Mouse (Mus musculus): ENCODE results near the gene Tshz2.

Tshz2 gene

GRCm38 (mm10) chr2:169859078-169859855 is 226.5 kb downstream of the Tshz2 start:
- DNase-seq (ENCODE audit: low read depth in 1 of 2, low spot score in 2 of 2) = no peak

GRCm38 (mm10) chr2:169860895-169861294 is 228.1 kb downstream of the Tshz2 start:
- no peak for DNase-seq (ENCODE audit: low read depth in 1 of 2, low spot score in 2 of 2)

- DNase-seq (ENCODE audit: low read depth in 1 of 2, low spot score in 2 of 2) = no peak
Measured at GRCm38 (mm10) chr2:169862701-169863100, 229.9 kb downstream of the Tshz2 start.

GRCm38 (mm10) chr2:169869468-169869867 is 236.7 kb downstream of the Tshz2 start:
- DNase-seq (ENCODE audit: low read depth in 1 of 2, low spot score in 2 of 2) = no peak

- DNase-seq (ENCODE audit: low read depth in 1 of 2, low spot score in 2 of 2) = no peak
Measured at GRCm38 (mm10) chr2:169870503-169870902, 237.7 kb downstream of the Tshz2 start.

GRCm38 (mm10) chr2:169871436-169872060 is 238.7 kb downstream of the Tshz2 start:
- DNase-seq (ENCODE audit: low read depth in 1 of 2, low spot score in 2 of 2) = no peak

GRCm38 (mm10) chr2:169873442-169873841 is 240.6 kb downstream of the Tshz2 start:
- no peak for DNase-seq (ENCODE audit: low read depth in 1 of 2, low spot score in 2 of 2)

- DNase-seq (ENCODE audit: low read depth in 1 of 2, low spot score in 2 of 2) = no peak
Measured at GRCm38 (mm10) chr2:169887921-169888320, 255.1 kb downstream of the Tshz2 start.

- no peak for DNase-seq (ENCODE audit: low read depth in 1 of 2, low spot score in 2 of 2)
Measured at GRCm38 (mm10) chr2:169892441-169893038, 259.7 kb downstream of the Tshz2 start.

GRCm38 (mm10) chr2:169902896-169903295 is 270.1 kb downstream of the Tshz2 start:
- DNase-seq (ENCODE audit: low read depth in 1 of 2, low spot score in 2 of 2) = no peak

- DNase-seq (ENCODE audit: low read depth in 1 of 2, low spot score in 2 of 2) = no peak
Measured at GRCm38 (mm10) chr2:169906396-169906795, 273.6 kb downstream of the Tshz2 start.

- no peak for DNase-seq (ENCODE audit: low read depth in 1 of 2, low spot score in 2 of 2)
Measured at GRCm38 (mm10) chr2:169907979-169908378, 275.2 kb downstream of the Tshz2 start.

GRCm38 (mm10) chr2:169910606-169911005 is 277.8 kb downstream of the Tshz2 start:
- no peak for DNase-seq (ENCODE audit: low read depth in 1 of 2, low spot score in 2 of 2)

- no peak for DNase-seq (ENCODE audit: low read depth in 1 of 2, low spot score in 2 of 2)
Measured at GRCm38 (mm10) chr2:169912826-169913225, 280.0 kb downstream of the Tshz2 start.

GRCm38 (mm10) chr2:169914903-169915302 is 282.1 kb downstream of the Tshz2 start:
- no peak for DNase-seq (ENCODE audit: low read depth in 1 of 2, low spot score in 2 of 2)

- no peak for DNase-seq (ENCODE audit: low read depth in 1 of 2, low spot score in 2 of 2)
Measured at GRCm38 (mm10) chr2:169915326-169915725, 282.5 kb downstream of the Tshz2 start.

GRCm38 (mm10) chr2:169919111-169919695 is 286.4 kb downstream of the Tshz2 start:
- DNase-seq (ENCODE audit: low read depth in 1 of 2, low spot score in 2 of 2) = no peak

- no peak for DNase-seq (ENCODE audit: low read depth in 1 of 2, low spot score in 2 of 2)
Measured at GRCm38 (mm10) chr2:169924177-169924810, 291.5 kb downstream of the Tshz2 start.

- DNase-seq (ENCODE audit: low read depth in 1 of 2, low spot score in 2 of 2) = no peak
Measured at GRCm38 (mm10) chr2:169925466-169925865, 292.7 kb downstream of the Tshz2 start.

- no peak for DNase-seq (ENCODE audit: low read depth in 1 of 2, low spot score in 2 of 2)
Measured at GRCm38 (mm10) chr2:169926016-169926415, 293.2 kb downstream of the Tshz2 start.

GRCm38 (mm10) chr2:169927401-169927800 is 294.6 kb downstream of the Tshz2 start:
- DNase-seq (ENCODE audit: low read depth in 1 of 2, low spot score in 2 of 2) = no peak

All from monocyte, adult 2 months (primary cell).